Mouse (Mus musculus): Measurements from ENCODE around the gene Dtd1.

DNA sequence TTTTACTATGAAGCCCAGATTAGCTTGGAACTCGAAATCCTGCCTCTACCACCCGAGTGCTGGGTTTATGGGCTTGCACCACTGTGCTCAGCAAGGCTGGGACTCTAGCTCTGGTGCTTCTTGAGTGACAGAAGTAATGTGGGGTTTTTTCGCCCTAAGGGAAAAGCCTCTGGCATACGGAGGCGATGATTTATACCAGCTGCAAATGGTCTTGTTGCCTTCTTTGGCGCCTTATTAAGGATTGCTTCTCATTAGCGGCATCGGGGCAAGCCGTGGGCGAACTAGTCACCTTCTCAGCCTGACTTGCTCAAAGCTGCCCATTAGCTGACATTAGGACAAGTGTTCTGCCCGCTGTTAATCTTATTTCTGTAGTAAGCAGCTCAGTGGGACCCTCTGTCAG lies 100.9 kb downstream of the Dtd1 start:
- no peak for TF ChIP-seq CTCF (IDR thresholded peaks at IDR 0.05)
- TF ChIP-seq EP300 (IDR thresholded peaks at IDR 0.05), result no peak

Measured in lung, postnatal 0 days (tissue).